Mouse (Mus musculus): Measurements from ENCODE around the gene Sobp. TPM values are rescaled to one million over a fixed set of nuclear protein-coding genes. Genes with fewer than 3 reads are reported as not detected.

Gene Sobp
- polyA plus RNA-seq, 1 experiment from 2014 or later = 9.2 TPM

DNA sequence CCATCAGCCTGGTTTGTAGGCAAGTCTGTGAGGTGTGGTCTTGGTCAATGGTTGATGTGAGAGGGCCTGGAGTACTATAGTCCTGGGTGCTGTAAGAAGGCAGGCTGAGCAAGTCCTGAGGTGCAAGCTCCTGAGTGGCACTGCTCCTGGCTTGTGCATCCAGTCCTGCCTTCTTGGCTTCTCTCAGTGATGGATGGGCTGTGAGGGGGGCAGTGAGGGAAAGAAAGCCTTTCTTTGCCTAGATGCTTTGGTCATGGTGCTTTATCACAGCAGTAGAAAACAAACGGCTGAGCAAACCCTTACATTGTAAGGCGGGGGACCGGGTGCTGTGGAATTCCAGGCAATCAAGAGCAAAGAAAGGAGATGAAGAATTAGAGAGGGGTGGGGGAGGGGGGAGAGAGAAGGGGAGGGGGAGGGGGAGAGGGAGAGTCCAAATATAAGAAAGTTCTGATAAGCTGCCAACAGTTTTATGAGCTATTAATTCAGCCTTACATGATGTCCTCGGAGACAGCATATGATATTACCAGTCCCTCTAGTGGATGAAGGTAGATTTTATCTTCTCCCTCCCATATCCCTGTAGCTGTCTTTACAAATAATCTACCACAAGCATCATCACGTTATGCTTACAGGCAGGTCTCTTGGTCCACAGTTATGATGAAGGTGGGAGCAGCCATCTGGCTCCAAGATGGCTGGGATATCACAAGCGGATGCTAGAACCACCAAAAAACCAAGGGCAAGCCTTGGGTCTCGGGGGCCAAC lies 193.2 kb downstream of the Sobp start:
- Histone ChIP-seq H3K27me3 (peaks cover 12% of the 10 kb centered on the region), H3K4me2 (replicated peaks) (no peak overlapping the region), H3K36me3 (no peaks in the 10 kb centered on the region), H3K4me1 (no peaks in the 10 kb centered on the region), H3K9me3 (no peaks in the 10 kb centered on the region), H3K9ac (replicated peaks) (no peak overlapping the region), H3K4me3 (no peak overlapping the region), H3K27ac (replicated peaks) (no peak overlapping the region)
- no peak for ATAC-seq (ENCODE audit: low FRiP score, low read depth)
- WGBS = 55% methylated on average over 7 of the region's 7 CpGs

DNA sequence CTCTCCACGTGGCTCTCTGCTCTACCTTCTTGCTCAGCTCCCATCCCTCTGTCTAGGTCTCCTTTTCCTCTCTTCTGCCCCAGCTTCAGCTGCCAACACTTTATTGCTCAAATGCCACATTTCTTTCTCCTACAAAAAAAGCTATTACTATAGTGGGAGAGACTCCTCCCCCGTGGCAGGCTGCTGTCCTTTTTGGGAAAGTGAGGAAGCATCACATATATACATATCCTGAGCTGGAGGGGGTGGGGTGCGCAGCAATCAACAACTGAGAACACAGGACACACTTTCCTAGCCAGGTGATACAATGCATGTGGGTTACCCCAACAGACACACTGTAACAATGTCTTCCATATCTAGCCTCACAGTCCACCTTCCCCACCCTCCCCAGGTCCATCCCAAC lies 196.0 kb downstream of the Sobp start:
- H3K9me3 ChIP-seq = no peaks in the 10 kb centered on the region

DNA sequence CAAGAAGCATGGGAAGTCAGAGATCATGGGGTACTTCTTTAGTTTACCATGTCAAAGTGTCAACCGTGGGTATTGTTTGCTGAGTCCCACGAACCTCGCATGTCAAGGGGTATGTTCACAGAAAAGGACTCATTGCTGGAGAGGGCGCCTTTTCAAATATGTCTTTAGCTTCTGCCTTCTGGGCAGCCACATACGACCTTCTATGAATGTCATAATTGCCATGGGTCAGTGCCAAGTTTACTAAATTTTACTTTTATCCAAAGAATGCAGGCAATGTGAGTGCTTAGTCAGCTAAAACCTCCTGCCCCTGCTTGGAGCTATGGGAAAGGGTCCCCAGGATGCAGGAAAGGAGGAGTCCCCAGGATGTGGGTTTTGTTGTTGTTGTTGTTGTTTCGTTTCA lies 197.8 kb downstream of the Sobp start:
- ATAC-seq (ENCODE audit: low FRiP score, low read depth) = no peak
- H3K27me3 ChIP-seq = peaks cover 33% of the 10 kb centered on the region
- H3K36me3 ChIP-seq = no peaks in the 10 kb centered on the region
- 83% methylated on average over 6 of the region's 6 CpGs for WGBS
- no peak overlapping the region for H3K4me2 ChIP-seq (replicated peaks)
- no peaks in the 10 kb centered on the region for H3K4me1 ChIP-seq
- no peak overlapping the region for H3K9ac ChIP-seq (replicated peaks)
- H3K4me3 ChIP-seq = no peak overlapping the region
- no peaks in the 10 kb centered on the region for H3K9me3 ChIP-seq
- H3K27ac ChIP-seq (replicated peaks) = no peak overlapping the region

More for the DNA sequence above, 196.0 kb downstream of the Sobp start:
- WGBS = 66% methylated on average over 3 of the region's 3 CpGs
- Histone ChIP-seq H3K9ac (replicated peaks) (no peak overlapping the region), H3K27ac (replicated peaks) (no peak overlapping the region), H3K27me3 (peaks cover 32% of the 10 kb centered on the region), H3K36me3 (no peaks in the 10 kb centered on the region), H3K4me2 (replicated peaks) (no peak overlapping the region), H3K4me1 (no peaks in the 10 kb centered on the region), H3K4me3 (no peak overlapping the region)
- no peak for ATAC-seq (ENCODE audit: low FRiP score, low read depth)

DNA sequence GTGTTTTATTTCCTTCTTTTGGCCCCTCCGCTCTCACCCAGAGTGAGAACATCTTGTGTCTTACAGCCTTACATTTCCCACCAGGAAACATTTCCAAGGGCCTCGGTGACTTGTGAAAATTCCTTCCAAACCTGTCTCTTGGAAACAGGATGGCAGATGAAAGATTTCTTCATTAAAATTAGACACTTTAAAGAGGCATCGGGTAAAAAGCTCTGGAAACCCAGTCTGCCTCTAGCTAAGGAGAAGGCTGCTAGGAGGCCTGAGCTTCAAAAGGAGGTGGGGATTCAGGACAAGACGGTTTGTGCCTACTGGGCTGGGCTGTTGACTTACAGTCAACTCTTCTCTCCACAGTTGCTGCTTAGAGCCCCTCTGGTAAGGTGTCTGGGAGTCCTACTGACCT lies 200.8 kb downstream of the Sobp start:
- peaks cover 20% of the 10 kb centered on the region for H3K4me1 ChIP-seq
- ATAC-seq (ENCODE audit: low FRiP score, low read depth) = no peak
- no peak overlapping the region for H3K4me3 ChIP-seq
- 53% methylated on average over 4 of the region's 4 CpGs for WGBS
- H3K9ac ChIP-seq (replicated peaks) = no peak overlapping the region
- H3K9me3 ChIP-seq = no peaks in the 10 kb centered on the region
- no peak overlapping the region for H3K27ac ChIP-seq (replicated peaks)
- peaks cover 29% of the 10 kb centered on the region for H3K27me3 ChIP-seq
- no peak overlapping the region for H3K4me2 ChIP-seq (replicated peaks)
- no peaks in the 10 kb centered on the region for H3K36me3 ChIP-seq

DNA sequence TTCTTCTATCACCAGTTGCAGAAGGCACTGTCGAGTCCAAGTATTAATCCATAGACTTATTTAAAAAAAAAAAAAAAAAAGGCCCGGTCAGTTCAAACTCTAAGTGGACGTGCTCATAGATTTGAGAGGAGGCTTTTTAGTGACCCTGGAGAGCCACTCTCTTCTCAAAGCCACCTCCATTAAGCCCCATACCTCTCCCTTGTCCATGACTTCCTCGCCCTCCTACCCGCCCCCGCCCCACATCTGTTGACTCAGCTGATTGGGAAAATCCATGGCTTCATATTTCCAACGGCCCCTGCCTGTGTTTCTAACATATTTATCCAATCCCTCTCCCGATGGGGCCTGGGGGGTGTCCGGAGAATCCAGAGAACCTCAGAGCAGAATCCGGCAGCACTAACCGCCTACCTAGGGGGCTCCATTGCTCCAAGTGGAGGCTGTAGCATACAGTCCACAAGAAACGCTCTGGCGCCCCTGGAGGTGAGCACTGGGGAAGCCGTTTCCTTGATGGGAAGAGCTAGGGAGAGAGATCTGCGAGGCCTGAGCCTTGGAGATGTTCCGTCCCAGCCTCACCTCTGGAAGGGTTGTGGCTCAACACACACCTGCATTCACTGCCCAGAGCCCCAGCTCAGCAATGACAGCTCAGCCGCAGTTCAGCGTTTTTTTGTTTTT lies 201.7 kb downstream of the Sobp start:
- peaks cover 24% of the 10 kb centered on the region for H3K4me1 ChIP-seq
- WGBS = 32% methylated on average over 18 of the region's 18 CpGs
- no peaks in the 10 kb centered on the region for H3K9me3 ChIP-seq
- H3K9ac ChIP-seq (replicated peaks) = no peak overlapping the region
- ATAC-seq (ENCODE audit: low FRiP score, low read depth) = peak; percentile 81
- H3K27me3 ChIP-seq = peaks cover 29% of the 10 kb centered on the region
- H3K27ac ChIP-seq (replicated peaks) = no peak overlapping the region
- H3K4me2 ChIP-seq (replicated peaks) = no peak overlapping the region
- H3K36me3 ChIP-seq = no peaks in the 10 kb centered on the region
- H3K4me3 ChIP-seq = no peak overlapping the region

DNA sequence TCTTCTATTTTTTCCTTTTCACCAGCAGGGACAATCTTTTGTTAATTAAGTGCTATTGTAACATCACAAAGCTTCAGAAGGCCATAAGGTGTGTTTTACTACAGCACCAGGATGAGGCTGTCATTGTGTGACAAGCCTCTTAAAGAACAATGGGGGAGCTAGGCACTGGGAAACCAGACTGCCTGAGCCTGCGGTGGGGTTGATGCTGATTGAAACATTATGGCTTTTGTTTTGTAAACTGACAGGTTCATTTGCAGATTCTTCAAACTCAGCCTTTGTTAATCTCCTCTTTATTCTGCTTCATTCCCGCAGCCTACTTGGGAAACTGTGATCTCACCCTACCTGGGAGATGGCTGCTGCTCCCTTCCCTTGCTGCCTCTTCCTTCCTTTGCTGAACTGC lies 206.0 kb downstream of the Sobp start:
- Histone ChIP-seq H3K27me3 (0 out of 2 replicates have a peak, but pooled peaks cover 4% of the 10 kb centered on the region), H3K27ac (replicated peaks) (0 out of 2 replicates have a peak overlapping the region, but pooled peaks have one; percentile 4), H3K9me3 (no peaks in the 10 kb centered on the region), H3K9ac (replicated peaks) (no peak overlapping the region), H3K4me2 (replicated peaks) (no peak overlapping the region), H3K36me3 (no peaks in the 10 kb centered on the region), H3K4me3 (no peak overlapping the region), H3K4me1 (peaks cover 24% of the 10 kb centered on the region)
- ATAC-seq (ENCODE audit: low FRiP score, low read depth) = no peak
- 4% methylated on average over 2 of the region's 2 CpGs for WGBS

DNA sequence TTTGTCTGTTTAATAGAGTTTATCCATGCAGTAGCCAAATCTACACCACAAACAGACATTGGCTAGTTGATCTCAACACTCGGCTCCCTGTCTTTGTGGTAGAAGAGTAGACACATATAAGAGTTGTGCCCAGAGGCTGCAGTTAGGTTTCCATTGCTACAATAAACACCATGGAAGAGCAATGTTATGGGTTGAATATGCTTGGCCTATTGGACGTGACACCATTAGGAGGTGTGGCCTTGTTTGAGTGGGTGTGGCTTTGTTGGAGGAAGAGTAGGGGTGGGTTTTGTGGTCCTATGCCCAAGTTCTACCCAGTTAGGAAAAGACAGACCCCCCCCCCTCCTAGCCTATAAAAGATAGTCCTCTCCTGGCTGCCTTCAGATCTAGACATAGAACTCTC lies 211.3 kb downstream of the Sobp start:
- 92% methylated on average over 2 of the region's 2 CpGs for WGBS
- no peaks in the 10 kb centered on the region for H3K27me3 ChIP-seq
- no peak overlapping the region for H3K9ac ChIP-seq (replicated peaks)
- no peak for ATAC-seq (ENCODE audit: low FRiP score, low read depth)
- H3K4me2 ChIP-seq (replicated peaks) = no peak overlapping the region
- no peak overlapping the region for H3K4me3 ChIP-seq
- peaks cover 13% of the 10 kb centered on the region for H3K4me1 ChIP-seq
- no peak overlapping the region for H3K27ac ChIP-seq (replicated peaks)
- no peaks in the 10 kb centered on the region for H3K36me3 ChIP-seq
- H3K9me3 ChIP-seq = no peaks in the 10 kb centered on the region

DNA sequence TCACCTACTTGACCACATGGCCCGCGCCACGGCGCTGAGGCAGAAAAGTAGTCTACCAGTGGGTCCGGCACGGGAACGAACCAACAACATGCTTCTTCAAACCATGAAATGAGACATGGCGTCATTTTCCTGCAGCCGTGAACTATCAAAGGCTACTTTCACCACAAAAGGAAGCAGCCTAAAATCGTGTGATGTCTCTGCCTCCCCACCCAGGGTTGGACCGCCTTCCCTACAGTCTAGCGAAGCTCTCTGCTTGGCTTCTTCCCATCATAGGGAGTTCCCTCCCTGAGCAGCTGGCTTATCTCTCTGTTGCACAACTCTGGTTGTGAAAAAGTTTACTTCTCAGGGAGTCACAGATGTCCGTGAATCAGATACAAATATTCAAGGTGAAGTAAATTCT lies 211.7 kb downstream of the Sobp start:
- Histone ChIP-seq H3K27me3 (peaks cover under 1% of the 10 kb centered on the region; the same call in 1 of the 2 replicates), H3K36me3 (no peaks in the 10 kb centered on the region), H3K9ac (replicated peaks) (no peak overlapping the region), H3K9me3 (no peaks in the 10 kb centered on the region), H3K4me1 (peaks cover 17% of the 10 kb centered on the region), H3K4me3 (no peak overlapping the region), H3K27ac (replicated peaks) (no peak overlapping the region), H3K4me2 (replicated peaks) (no peak overlapping the region)
- 89% methylated on average over 13 of the region's 13 CpGs for WGBS
- ATAC-seq (ENCODE audit: low FRiP score, low read depth) = no peak

DNA sequence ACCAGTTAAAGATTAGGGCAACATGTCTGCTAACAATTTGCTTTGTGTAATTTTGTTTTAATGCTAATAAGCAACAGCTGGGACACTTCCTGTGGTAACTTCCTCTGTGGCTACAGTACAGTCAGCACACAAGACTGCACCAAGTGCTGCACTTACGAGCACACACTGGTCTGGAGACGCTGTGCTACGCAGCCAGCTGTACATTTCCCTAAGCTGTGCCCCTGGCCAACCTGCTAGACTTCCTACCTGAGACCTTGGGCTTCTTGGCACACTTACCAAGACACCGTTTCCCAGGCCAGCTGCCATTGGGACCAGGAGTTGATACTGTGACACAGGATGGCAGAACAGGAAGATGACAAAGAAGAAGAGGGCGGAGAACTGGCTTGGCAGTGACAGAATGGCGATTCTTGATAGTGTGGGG lies 212.1 kb downstream of the Sobp start:
- H3K27ac ChIP-seq (replicated peaks) = no peak overlapping the region
- 87% methylated on average over 6 of the region's 6 CpGs for WGBS
- no peak overlapping the region for H3K4me3 ChIP-seq
- H3K4me1 ChIP-seq = peaks cover 20% of the 10 kb centered on the region
- H3K27me3 ChIP-seq = peaks cover 5% of the 10 kb centered on the region; the same call in 1 of the 2 replicates
- no peaks in the 10 kb centered on the region for H3K36me3 ChIP-seq
- ATAC-seq (ENCODE audit: low FRiP score, low read depth) = no peak
- no peaks in the 10 kb centered on the region for H3K9me3 ChIP-seq
- H3K4me2 ChIP-seq (replicated peaks) = no peak overlapping the region
- H3K9ac ChIP-seq (replicated peaks) = no peak overlapping the region

DNA sequence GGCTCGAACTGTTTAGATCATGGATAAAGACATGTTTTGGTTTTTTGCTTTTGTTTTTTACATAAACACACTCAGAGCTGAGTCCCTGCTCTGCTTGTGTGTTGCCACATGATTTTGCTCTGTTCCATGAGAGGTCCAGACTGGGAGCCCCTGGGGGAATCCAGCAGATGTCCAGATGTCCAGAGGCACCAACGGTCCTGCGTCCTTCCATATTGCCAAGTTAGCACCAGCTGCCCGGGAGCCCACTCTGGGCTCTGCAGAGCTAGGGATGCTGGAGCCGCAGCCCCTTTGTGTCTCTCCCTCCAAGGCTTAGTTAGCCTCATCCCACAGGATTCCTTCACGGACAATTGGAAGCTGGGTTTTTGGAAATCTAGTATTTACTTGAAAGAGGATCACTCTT lies 212.6 kb downstream of the Sobp start:
- ATAC-seq (ENCODE audit: low FRiP score, low read depth) = no peak
- H3K27me3 ChIP-seq = peaks cover 8% of the 10 kb centered on the region; the same call in 1 of the 2 replicates
- no peaks in the 10 kb centered on the region for H3K36me3 ChIP-seq
- H3K4me3 ChIP-seq = no peak overlapping the region
- H3K9me3 ChIP-seq = no peaks in the 10 kb centered on the region
- WGBS = 69% methylated on average over 6 of the region's 6 CpGs
- H3K4me2 ChIP-seq (replicated peaks) = no peak overlapping the region
- no peak overlapping the region for H3K27ac ChIP-seq (replicated peaks)
- H3K9ac ChIP-seq (replicated peaks) = no peak overlapping the region
- H3K4me1 ChIP-seq = peaks cover 20% of the 10 kb centered on the region

DNA sequence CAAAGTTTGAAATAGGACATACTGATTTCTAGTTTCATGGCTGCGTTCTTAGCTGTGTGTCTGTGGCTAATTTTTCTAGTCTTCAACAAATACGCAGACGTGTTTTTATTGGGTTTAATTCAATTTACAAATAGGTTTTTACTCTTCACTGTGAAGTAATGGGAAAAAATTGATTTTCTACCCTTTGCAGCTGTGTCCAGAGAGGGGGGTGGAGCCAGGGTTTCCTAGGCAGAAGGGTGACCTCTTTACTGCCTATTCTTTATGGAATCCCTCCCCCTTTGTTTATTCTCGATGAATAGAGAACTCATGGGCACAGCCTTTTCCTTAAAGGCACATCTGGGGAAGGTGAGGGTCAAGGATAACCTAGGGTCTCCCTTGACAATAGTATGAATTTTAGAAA lies 215.6 kb downstream of the Sobp start:
- 48% methylated on average over 4 of the region's 4 CpGs for WGBS
- Histone ChIP-seq H3K4me1 (peaks cover 20% of the 10 kb centered on the region), H3K4me3 (no peak overlapping the region), H3K9ac (replicated peaks) (no peak overlapping the region), H3K27ac (replicated peaks) (peak overlapping the region; percentile 63), H3K36me3 (no peaks in the 10 kb centered on the region), H3K9me3 (0 out of 2 replicates have a peak, but pooled peaks cover 3% of the 10 kb centered on the region), H3K27me3 (peaks cover 31% of the 10 kb centered on the region; the same call in 1 of the 2 replicates), H3K4me2 (replicated peaks) (peak overlapping the region; percentile 52)
- peak; percentile 36; the same call in 1 of the 2 replicates for ATAC-seq (ENCODE audit: low FRiP score, low read depth)

DNA sequence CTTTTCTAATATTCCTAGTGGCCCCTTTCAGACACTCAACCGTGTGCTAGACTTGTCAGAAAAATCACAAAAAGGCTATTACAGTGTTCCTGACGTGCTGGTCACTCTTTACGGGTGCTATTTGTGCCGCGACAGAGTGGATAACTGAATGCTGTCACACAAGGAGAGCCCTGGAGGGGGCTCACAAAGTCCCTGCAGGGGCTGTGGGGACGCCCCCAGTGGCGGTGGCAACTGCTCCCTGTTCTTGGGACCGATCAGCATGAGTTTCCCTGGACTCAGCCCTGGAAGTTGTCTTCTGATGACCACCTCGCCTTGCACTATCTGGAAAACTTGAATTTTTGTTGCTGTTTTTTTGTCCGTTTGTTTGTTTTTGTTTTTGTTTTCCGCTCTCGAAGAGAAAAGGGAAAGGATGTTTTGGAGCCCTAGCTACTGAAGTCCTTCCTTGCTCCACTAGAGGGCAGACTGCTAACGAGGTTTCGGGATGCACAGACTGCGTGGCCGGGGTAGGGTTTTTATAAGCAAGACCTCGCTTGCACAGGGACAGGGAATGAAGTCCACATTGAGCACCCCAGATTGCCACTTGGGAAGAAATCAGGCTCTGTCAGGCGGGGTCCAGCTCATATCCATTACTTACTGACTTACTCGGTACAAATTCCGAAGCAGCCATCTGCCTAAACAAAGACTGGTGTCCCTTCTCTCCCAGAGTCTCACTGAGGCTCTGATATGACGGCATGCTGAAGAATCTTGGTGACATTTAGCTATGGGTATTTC lies 216.3 kb downstream of the Sobp start:
- peaks cover 31% of the 10 kb centered on the region; the same call in 1 of the 2 replicates for H3K27me3 ChIP-seq
- H3K9ac ChIP-seq (replicated peaks) = peak overlapping the region; percentile 28
- 3% methylated on average over 21 of the region's 21 CpGs for whole genome bisulfite sequencing

More for the DNA sequence above, 216.3 kb downstream of the Sobp start:
- H3K27ac ChIP-seq (replicated peaks) = peak overlapping the region; percentile 63
- peak; percentile 81 for ATAC-seq (ENCODE audit: low FRiP score, low read depth)
- H3K9me3 ChIP-seq = 0 out of 2 replicates have a peak, but pooled peaks cover 3% of the 10 kb centered on the region
- H3K4me1 ChIP-seq = peaks cover 20% of the 10 kb centered on the region
- H3K4me3 ChIP-seq = peak overlapping the region; percentile 35
- peak overlapping the region; percentile 52 for H3K4me2 ChIP-seq (replicated peaks)
- H3K36me3 ChIP-seq = no peaks in the 10 kb centered on the region
